Mouse (Mus musculus): ENCODE results near the gene Fam187b. TPM values are rescaled to one million over a fixed set of nuclear protein-coding genes. Genes with fewer than 3 reads are reported as not detected.

Fam187b gene
- total and polyA plus RNA-seq, 3 experiments = not detected

GRCm38 (mm10) chr7:30958109-30958865 lies 15.3 kb upstream of the Fam187b start:
- Histone ChIP-seq H3K9me3 (replicated peaks; ENCODE audit: low read length) (no peaks in the 10 kb centered on the region), H3K4me2 (ENCODE audit: insufficient read depth, low read depth, poor library complexity, severe bottlenecking) (peak overlapping the region; percentile 70), H3K4me3 (replicated peaks in 1 of 3; ENCODE audit: low read depth in 2 of 3, low read length in 2 of 3, poor library complexity in 1 of 3) (peak overlapping the region; percentile 67 to 91 (median 88)), H3K27ac (ENCODE audit: insufficient read depth, low read depth) (no peak overlapping the region), H3K79me2 (replicated peaks; ENCODE audit: control insufficient read depth, extremely low read depth, insufficient read depth, poor library complexity, severe bottlenecking) (no peaks in the 10 kb centered on the region; the same call in 1 of the 2 replicates), H3K9ac (ENCODE audit: insufficient read depth, low read depth) (peak overlapping the region; percentile 100), H3K36me3 (replicated peaks in 1 of 2; ENCODE audit: control insufficient read depth in 1 of 2, insufficient read depth in 1 of 2, low read length in 1 of 2) (peaks cover 16 to 34% of the 10 kb centered on the region in 2 experiments), H3K4me1 (ENCODE audit: control insufficient read depth in 1 of 2, insufficient read depth in 2 of 2) (peaks cover 21 to 36% of the 10 kb centered on the region in 2 experiments), H3K27me3 (replicated peaks) (no peaks in the 10 kb centered on the region)
- dilution Hi-C loops (cut with MboI; ENCODE audit: extremely low pct_ligation_motif_present, extremely low pct_unique_long_range_greater_than_20kb, low sequenced_read_pairs) (no loop called here), in situ Hi-C loops (cut with MboI; ENCODE audit: low pct_ligation_motif_present, low pct_unique_long_range_greater_than_20kb, low sequenced_read_pairs) (no loop called here)
- no peak for DNase-seq (ENCODE audit: extremely low read depth)
- TF ChIP-seq MAFK (IDR thresholded peaks at IDR 0.05; ENCODE audit: insufficient replicate concordance, low read length) (no peak), SIN3A (IDR thresholded peaks at IDR 0.05; ENCODE audit: low read length) (no peak), GABPA (IDR thresholded peaks at IDR 0.05; ENCODE audit: insufficient replicate concordance, low read depth, low read length) (no peak), NELFE (IDR thresholded peaks at IDR 0.05; ENCODE audit: low read depth, low read length) (no peak), MAZ (IDR thresholded peaks at IDR 0.05; ENCODE audit: low read depth, low read length) (no peak), USF1 (IDR thresholded peaks at IDR 0.05; ENCODE audit: low read depth, low read length) (no peak), ZC3H11A (IDR thresholded peaks at IDR 0.05; ENCODE audit: low read depth, low read length) (no peak), TBP (conservative IDR thresholded peaks at IDR 0.05; ENCODE audit: low read depth, low read length) (no peak)

- H3K4me2 ChIP-seq (ENCODE audit: insufficient read depth, low read depth, poor library complexity, severe bottlenecking) = no peak overlapping the region
- no peaks in the 10 kb centered on the region for H3K9me3 ChIP-seq (replicated peaks; ENCODE audit: low read length)
- no peak overlapping the region for H3K27ac ChIP-seq (ENCODE audit: insufficient read depth, low read depth)
- H3K27me3 ChIP-seq (replicated peaks) = no peaks in the 10 kb centered on the region
- H3K79me2 ChIP-seq (replicated peaks; ENCODE audit: control insufficient read depth, extremely low read depth, insufficient read depth, poor library complexity, severe bottlenecking) = no peaks in the 10 kb centered on the region; the same call in 1 of the 2 replicates
- in situ Hi-C loops (cut with MboI; ENCODE audit: low pct_ligation_motif_present, low pct_unique_long_range_greater_than_20kb, low sequenced_read_pairs) = no loop called here
- peaks cover 9 to 27% of the 10 kb centered on the region in 2 experiments for H3K36me3 ChIP-seq (replicated peaks in 1 of 2; ENCODE audit: control insufficient read depth in 1 of 2, insufficient read depth in 1 of 2, low read length in 1 of 2)
- dilution Hi-C loops (cut with MboI; ENCODE audit: extremely low pct_ligation_motif_present, extremely low pct_unique_long_range_greater_than_20kb, low sequenced_read_pairs) = no loop called here
- TF ChIP-seq PAX5 (IDR thresholded peaks at IDR 0.05; ENCODE audit: low read length) (no peak), CTCF (conservative IDR thresholded peaks at IDR 0.05 in 1 of 2, IDR thresholded peaks at IDR 0.05 in 1 of 2; ENCODE audit: low read depth in 2 of 2, low read length in 2 of 2) (no peak), RCOR1 (conservative IDR thresholded peaks at IDR 0.05; ENCODE audit: low read depth, low read length) (no peak), NELFE (IDR thresholded peaks at IDR 0.05; ENCODE audit: low read depth, low read length) (no peak), MAFK (IDR thresholded peaks at IDR 0.05; ENCODE audit: insufficient replicate concordance, low read length) (no peak), ZMIZ1 (IDR thresholded peaks at IDR 0.05; ENCODE audit: low read depth, low read length) (no peak), NRF1 (IDR thresholded peaks at IDR 0.05; ENCODE audit: low read depth, low read length) (no peak), POLR2AphosphoS2 (IDR thresholded peaks at IDR 0.05; ENCODE audit: low read depth, low read length) (no peak), JUND (conservative IDR thresholded peaks at IDR 0.05; ENCODE audit: low read depth, low read length) (no peak), MXI1 (IDR thresholded peaks at IDR 0.05; ENCODE audit: low read depth, low read length) (no peak), ZKSCAN1 (IDR thresholded peaks at IDR 0.05; ENCODE audit: borderline replicate concordance, low read depth, low read length) (no peak), SMC3 (IDR thresholded peaks at IDR 0.05; ENCODE audit: low read depth, low read length) (no peak)
- H3K4me1 ChIP-seq (ENCODE audit: control insufficient read depth in 1 of 2, insufficient read depth in 2 of 2) = peaks cover 17 to 30% of the 10 kb centered on the region in 2 experiments
- no peak overlapping the region for H3K9ac ChIP-seq (ENCODE audit: insufficient read depth, low read depth)
- DNase-seq (ENCODE audit: extremely low read depth) = no peak
- no peak overlapping the region for H3K4me3 ChIP-seq (replicated peaks in 1 of 3; ENCODE audit: low read depth in 2 of 3, low read length in 2 of 3, poor library complexity in 1 of 3)
Observed at GRCm38 (mm10) chr7:30958866-30959487, 14.6 kb upstream of the Fam187b start.

Data from CH12.LX (cell line).